Mouse (Mus musculus) bone marrow macrophage, adult 2 months (primary cell): Measurements from ENCODE around the gene Pitpnc1.

Experiments used
- CTCF ChIP-seq: IDR thresholded peaks from 2 replicates; pipeline ENCODE4 v1.5.1; 2012; ENCODE audit warnings: low read depth, mild to moderate bottlenecking, low read length, moderate library complexity
- POLR2A ChIP-seq: IDR thresholded peaks from 2 replicates; pipeline ENCODE4 v1.6.1; 2012; ENCODE audit warnings: mild to moderate bottlenecking, low read depth, low read length, borderline replicate concordance

DNA sequence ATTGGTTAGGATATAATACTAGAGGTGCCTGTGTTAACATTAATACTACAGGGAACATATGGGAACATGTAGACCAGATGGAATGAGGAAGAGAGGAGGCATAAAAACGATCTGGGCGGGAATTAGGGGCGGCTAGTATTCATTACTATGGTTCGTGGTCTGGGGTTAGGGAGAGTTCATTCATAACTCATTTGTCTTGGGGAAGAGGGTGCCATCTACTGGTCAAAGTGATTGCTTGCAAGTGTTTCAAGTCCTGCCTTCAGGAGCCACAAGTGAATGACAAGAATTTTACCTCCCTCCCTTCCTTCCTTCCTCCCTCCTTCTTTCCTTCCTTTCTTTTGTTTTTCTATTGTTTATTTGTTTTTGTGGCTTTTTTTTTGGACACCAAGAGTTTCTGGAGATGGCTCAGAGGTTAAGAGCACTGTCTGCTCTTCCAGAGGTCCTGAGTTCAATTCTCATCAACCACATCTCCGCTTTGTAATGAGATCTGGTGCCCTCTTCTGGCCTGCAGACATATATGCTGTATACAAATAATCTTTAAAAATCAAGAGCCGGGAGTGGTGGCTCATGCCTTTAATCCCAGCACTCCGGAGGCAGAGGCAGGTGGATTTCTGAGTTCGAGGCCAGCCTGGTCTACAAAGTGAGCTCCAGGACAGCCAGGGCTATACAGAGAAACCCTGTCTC is 2.8 kb upstream of the Pitpnc1 start:
- TF ChIP-seq CTCF (no peak), POLR2A (no peak)
